Mouse (Mus musculus): ENCODE data around the gene Olfr958.

Gene Olfr958

DNA sequence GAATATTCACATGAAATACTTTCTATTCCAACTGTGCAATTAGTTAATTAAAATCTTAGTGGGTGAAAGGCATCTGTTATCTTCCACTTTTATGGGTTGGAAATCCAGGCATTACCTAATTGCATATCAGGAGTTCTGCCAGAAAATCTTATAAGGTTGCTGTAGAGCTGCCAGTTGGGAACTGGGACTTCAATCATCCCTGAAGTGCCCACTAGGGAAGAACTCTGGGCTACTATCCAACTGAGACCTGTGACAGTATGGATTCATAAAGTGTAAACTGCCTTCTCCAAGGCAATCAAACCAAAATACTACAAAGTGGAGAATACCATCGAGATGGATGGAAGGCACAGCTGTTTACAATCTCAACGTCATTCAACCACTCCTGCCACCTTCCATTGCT is at the start of gene Olfr958:
TSS of gene Olfr958 (minus strand) at position 109 of the 400 bp plus-strand sequence.
- DNase-seq: no peak

DNA sequence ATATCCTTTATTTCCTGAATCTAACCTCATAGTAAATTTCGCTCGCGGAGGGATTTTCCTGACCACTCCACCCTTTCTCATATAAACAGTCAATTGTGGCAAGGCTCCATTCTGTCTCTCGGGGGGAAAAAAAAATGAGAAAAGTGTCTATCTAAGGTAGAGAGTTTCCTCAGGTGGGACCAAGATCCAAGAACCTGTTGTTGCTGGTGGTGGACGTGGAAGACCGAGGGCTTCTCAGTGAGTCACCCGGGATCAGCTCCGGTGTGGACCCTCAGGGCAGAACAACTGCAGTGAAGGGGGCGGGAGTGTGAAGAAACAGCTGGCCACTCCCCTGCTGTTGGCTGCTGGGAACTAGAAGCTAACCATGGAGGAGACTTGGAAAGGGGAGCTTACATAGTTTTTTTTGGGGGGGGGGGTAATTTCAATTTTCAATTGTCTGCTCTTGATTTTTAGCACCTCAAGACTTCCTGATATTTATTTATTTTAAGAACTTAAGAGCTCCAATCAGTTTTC is 49.5 kb upstream of the Olfr958 start:
- no peak for DNase-seq

DNA sequence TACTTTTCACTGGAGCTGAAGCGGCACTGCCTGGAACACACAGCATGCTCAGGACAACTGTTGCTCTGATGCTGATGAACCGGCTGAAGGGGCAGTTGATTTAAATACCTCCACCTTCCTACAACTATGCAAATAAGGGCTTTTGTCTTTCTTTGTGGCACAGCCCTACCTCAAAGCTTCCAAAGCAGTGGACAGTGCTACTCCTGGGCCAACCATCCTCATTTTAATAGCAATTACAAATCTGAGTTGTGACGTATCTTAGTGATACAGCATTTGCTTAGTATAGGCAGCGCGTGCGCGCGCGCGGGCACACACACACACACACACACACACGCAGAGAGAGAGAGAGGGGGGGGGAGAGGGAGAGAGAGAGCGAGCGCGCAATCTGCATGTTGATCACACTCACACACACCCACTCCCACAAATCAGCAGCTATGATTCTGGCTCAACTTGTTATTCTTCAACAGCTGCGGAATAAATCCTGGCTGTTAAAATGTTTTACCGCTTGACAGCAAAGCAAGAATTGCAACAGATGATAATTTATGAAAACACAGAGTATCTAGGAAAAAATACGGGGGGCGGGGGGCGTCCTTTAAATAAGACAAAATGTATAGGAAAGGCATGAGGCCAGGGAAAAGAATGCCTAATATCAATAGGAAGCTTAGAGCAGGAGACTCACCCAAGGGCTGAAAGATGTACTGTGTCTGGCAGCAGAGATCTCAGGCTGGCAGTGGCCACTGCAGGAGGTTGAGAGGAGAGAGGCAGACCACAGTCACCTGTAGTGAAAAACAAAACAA is 48.9 kb upstream of the Olfr958 start:
- no peak for DNase-seq

DNA sequence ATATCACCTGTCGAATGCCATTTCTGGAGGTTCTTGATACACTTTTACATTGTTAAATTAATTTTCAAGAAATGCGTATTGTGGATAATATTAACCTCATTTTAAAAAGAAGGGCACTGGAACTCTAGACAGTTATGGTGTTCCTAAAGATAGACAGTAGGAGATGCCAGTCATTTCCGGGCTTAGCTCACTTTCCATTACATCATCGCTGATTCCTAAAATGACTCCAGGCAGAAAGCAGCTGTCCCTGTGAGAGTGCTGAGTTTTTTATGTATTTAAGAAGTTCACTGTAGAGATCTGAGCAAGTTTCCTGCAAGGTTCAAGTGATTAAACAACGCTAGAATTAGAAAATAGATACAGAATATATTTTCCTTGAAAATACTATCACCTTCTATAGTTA is 23.2 kb upstream of the Olfr958 start:
- DNase-seq: no peak

DNA sequence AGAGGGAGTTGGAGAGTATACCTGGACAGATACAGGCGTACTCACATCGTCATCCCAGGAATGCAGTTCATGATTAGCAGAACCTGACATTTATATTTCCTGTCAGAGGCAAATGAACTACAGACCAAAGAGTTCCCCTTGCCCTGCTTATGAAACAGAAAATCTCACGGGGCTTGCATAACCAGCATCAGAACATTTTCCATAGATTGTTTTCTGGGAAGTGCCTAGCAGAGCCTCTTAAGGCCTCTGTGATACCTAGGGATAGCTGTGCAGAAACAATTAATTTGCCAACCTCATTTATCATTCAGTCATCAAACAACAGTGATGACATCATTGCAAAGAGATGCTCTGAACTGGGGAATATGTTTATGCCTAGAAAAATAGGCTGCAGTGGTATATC is 21.6 kb upstream of the Olfr958 start, which contains the start of gene Olfr959:
TSS of gene Olfr959 (minus strand) at position 101 of the 400 bp plus-strand sequence.
- DNase-seq: no peak

DNA sequence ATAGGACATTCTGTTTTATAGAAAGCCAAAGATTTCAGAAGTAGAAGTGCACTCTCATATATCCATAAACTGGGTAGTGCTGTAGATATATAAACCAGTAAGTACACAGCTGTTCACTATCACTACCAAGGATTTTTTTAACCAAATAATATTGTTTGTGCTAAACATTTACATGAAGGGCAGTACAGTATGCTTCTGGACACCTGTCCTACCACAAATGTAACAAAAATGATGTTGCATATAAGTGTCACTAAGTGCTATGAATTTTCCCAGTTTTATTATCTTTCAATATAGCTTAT is 4.4 kb upstream of the Olfr958 start:
- no peak for DNase-seq

DNA sequence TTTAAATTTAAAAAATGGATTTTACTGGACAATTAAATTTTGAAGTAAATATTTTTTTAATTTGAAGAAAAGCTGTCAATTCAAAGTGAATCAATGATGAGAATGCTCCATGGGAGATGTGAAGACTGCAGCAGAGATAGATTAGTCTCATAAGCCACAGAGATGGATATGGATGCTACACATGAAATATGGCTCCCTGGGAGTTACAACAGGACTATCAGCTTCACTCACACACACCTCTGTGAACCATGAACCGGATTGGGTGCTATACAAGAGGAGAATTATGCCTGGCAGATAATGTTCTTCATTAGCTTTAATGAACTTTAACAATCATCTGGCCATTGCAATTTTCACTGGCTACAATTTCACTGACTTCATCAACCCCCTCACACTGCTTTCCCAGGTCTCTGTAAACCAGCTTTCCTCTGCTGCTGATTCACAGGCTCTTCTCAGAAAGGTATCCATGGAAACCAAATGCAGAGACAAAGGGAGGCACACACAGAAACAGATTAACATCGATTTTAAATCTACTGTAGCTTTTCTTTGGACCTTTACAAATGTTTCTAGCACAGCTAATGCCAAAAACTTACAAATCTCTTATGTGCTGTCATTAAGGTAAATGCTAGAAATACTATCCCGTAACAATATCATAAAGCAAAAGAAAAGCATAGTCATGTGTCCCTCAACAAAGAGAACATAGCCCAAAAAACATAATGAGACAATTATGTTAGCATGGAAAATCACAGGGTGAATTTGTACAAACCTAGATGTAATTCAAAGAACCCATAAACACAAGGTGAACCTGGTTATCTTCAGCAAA is 3.9 kb upstream of the Olfr958 start:
- DNase-seq: no peak

DNA sequence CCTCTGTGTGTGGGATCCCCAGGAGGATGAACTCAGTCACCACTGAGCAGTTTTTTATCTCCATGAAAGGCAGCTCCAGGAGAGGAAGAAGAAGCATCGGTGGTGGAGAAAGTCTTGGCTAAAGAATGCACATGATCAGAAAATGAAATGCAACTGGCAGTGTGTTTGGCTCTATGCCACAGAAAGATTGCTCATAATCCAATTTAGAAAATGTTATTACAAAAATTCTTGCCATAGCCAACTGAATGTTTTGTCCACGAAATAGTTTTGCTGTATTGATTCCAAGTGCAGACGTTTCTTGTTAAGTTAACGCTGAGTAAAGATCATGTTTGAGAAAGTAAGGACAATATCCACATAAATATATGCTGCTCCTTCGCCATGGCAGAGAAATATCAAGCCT is 3.0 kb downstream of the Olfr958 start:
- no peak for DNase-seq

DNA sequence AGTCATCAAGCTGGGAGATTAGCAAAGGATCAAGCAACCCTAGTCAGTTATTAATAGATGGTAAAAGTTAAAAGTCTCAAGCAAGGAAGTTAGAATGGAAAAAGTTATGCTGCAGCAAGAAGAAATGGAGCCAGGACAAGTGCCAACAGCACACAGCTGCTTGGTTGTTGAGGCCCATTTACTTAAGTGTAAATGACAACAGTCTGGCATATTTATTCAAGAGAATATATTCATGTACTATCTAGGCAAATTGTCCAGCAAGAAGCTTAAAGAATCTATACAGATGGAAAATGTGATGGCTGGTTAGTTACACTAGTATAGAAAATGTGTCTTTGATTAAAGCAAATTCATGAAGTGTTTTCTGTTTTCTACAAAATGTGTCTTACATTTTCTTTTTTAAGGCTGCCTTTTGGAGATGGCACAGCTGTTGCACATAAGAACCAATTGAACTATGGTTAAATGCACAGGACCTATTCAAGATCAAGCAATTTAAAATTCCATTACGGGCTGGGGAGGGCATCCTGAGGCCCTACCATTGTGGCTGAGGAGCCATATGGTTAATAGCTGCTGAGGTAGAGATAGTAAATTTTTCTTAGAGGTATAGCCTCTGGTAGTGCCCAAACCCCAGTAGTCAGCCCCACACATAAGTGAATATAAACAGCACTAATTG is 30.1 kb downstream of the Olfr958 start:
- DNase-seq: no peak

DNA sequence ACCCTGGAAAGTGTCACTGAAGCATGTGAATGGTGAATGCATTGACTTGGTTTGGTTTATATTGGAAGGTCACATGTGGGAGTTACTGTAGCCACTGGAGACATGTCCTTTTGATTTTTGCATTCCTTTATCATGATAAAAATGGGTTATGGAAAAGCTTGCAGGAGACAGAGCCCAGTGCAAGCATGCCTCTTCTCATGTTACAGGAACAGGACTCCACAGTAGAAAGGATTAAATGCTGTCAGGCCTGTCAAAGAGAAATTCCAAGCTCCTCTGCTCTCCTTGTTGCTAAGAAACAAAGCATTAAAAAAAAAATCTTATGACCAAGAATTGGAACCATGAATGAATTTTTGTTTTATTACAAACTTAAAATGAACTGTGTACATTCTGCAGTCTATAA is 35.3 kb downstream of the Olfr958 start:
- DNase-seq: no peak

DNA sequence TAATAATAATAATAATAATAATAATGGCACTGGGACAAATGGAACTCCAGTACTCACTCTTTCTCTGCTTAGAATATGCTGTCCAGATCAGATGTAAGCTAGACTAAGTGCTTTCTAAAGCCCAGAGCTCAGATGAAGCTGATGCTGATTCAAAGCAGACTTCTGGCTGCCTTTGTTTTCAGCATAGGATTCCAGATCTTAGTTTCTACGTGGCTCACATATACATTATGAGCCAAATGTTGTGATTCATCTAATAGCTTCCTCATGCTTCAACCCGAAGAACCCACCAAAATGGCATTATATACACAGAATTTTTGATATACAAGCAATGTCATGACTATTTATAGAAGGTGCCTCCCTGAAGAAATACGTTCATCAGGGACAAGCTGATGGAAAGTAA is 38.3 kb downstream of the Olfr958 start, which contains the start of gene Olfr957:
TSS of gene Olfr957 (minus strand) at position 279 of the 400 bp plus-strand sequence.
- DNase-seq: no peak

DNA sequence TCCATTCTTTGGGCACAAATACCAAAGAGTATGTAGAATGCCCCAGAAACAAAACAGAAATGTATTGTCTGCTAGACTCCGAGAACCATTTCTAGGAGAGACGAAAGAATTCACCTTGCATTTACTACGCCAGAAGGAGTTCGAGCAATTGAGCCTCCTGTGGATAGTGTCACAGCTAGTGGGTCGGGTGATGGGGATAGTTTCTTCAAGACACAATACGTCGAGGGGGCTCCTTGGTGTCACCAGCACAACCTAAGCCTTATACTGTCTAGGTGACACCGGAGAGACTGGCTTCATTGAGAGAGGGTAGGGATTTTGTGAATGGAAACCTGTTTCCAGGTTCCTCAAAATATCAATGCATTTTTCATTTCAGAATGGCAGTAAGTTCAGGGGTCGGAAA is 44.4 kb downstream of the Olfr958 start:
- no peak for DNase-seq

DNA sequence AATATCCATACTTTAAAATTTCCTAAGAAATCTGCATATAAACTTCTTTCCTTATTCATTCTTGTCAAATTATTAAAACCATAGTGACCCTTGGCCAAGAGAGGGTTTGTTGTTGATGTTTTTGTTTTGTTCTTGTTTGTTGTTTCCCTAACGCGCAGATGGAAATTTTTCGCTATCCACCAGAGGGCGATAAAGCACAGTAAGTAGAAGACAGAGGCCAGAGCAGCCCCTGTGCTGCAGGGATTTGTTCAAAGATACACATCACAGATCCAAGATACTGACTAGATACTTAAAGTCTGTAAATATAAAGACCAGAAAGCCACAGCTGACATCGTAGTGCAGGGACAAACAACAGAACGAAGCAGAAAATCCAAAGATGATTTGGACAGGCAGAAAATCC is 44.9 kb downstream of the Olfr958 start:
- DNase-seq: no peak
